Mouse (Mus musculus) embryonic facial prominence, embryonic 12.5 days (tissue): ENCODE results near the gene Fktn. TPM values are rescaled to one million over a fixed set of nuclear protein-coding genes. Genes with fewer than 3 reads are reported as not detected.
"Not testable (repeated sequence)": the region's sequence is repeated elsewhere in the genome, so short reads cannot be mapped to it uniquely, and the experiment has no call there.

Source experiments
- ATAC-seq: fragments of 200-750 bp; cut with Nextera tagmentation; 2 replicates; pipeline ENCODE4 v1.8.0; 2017; ENCODE audit not compliant: insufficient number of reproducible peaks, insufficient read depth, low FRiP score, low TSS enrichment
- H3K27ac ChIP-seq: fragments of 300-500 bp; sonication (generic); 2 replicates; pipeline ENCODE4 v1.5.1; 2016; ENCODE audit warnings: mild to moderate bottlenecking
- H3K27me3 ChIP-seq: fragments of 300-500 bp; sonication (generic); 2 replicates; pipeline ENCODE4 v1.6.1; 2016; ENCODE audit warnings: mild to moderate bottlenecking, moderate library complexity
- H3K36me3 ChIP-seq: fragments of 300-500 bp; sonication (generic); 2 replicates; pipeline ENCODE4 v1.6.1; 2016; ENCODE audit warnings: mild to moderate bottlenecking
- H3K4me1 ChIP-seq: fragments of 300-500 bp; sonication (generic); 2 replicates; pipeline ENCODE4 v1.6.1; 2016
- H3K4me2 ChIP-seq: fragments of 300-500 bp; sonication (generic); replicated peaks from 2 replicates; pipeline ENCODE4 v1.6.1; 2016; ENCODE audit warnings: mild to moderate bottlenecking, moderate library complexity
- H3K4me3 ChIP-seq: fragments of 300-500 bp; sonication (generic); 2 replicates; pipeline ENCODE4 v1.5.1; 2016; ENCODE audit warnings: mild to moderate bottlenecking
- H3K9ac ChIP-seq: fragments of 300-500 bp; sonication (generic); 2 replicates; pipeline ENCODE4 v1.6.1; 2016; ENCODE audit warnings: mild to moderate bottlenecking, moderate library complexity
- H3K9me3 ChIP-seq: fragments of 300-500 bp; sonication (generic); 2 replicates; pipeline ENCODE4 v1.6.1; 2016; ENCODE audit warnings: mild to moderate bottlenecking, moderate library complexity
- WGBS: fragments of 180-500 bp; shearing (Covaris S2); methylation state at CpG from one replicate; pipeline ENCODE4 v1.1.7; 2016; 5-methylcytosine and 5-hydroxymethylcytosine counted together
- polyA plus RNA-seq: library from polyadenylated mRNA; unstranded; fragments of >200 nt; fragmentation: Nextera tagmentation; extraction: Ambion mirVana; gene quantifications from 2 replicates; pipeline ENCODE4 v1.2.1, GENCODE M21; 2016

Fktn gene
- polyA plus RNA-seq, 1 experiment from 2014 or later, result 16.6 TPM

DNA sequence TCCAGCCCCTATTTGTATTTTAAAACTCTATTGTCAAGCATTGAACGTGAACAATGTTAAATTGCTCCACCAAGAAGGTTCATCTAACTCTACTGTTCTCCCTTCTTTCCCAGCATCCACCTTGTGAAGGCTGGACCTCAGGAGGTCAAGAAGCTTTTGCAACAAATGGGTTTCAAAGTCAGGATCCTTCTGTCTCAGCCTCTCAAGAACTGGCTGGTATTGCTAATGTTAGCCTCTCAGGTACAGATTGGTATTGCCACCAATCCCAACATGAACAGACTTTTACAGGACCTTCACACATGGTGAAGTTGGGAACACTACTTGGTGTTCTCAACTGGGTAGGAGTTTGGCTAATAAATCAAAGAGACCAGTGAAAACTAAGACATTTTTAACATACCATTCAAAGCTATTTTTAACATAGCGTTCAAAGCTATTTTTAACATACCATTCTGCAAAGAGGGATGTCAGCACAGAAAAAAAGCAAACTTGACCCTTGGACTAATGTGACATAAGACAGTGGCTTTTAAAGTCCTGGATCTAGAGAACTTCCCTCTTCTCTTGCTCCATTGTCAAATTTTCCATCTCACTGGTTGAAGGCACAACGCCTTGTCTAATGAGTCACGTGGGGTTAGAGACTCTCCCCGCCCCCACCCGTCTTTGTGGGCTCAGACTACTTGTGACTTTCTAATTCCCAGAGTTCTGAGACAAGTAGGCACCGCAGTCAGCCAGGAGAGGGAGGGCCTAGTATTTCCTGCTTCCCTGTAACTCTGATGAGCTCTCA, 85.3 kb downstream of the Fktn start:
- Histone ChIP-seq H3K9me3 (no peaks in the 10 kb centered on the region), H3K4me3 (no peak overlapping the region), H3K27ac (no peak overlapping the region), H3K27me3 (0 out of 2 replicates have a peak, but pooled peaks cover 5% of the 10 kb centered on the region), H3K9ac (no peak overlapping the region), H3K4me1 (0 out of 2 replicates have a peak, but pooled peaks cover 5% of the 10 kb centered on the region), H3K4me2 (no peak overlapping the region), H3K36me3 (no peaks in the 10 kb centered on the region)
- 52% methylated on average over 7 of the region's 7 CpGs for WGBS
- no peak for ATAC-seq

- peaks cover 3% of the 10 kb centered on the region; the same call in 1 of the 2 replicates for H3K9me3 ChIP-seq
- WGBS, result 54% methylated on average over 1 of the region's 1 CpGs
- no peak for ATAC-seq
- no peak overlapping the region for H3K4me3 ChIP-seq
- no peak overlapping the region for H3K27ac ChIP-seq
- H3K9ac ChIP-seq, result no peak overlapping the region
- H3K36me3 ChIP-seq, result no peaks in the 10 kb centered on the region
- H3K4me1 ChIP-seq, result 0 out of 2 replicates have a peak, but pooled peaks cover 5% of the 10 kb centered on the region
- no peak overlapping the region for H3K4me2 ChIP-seq
- H3K27me3 ChIP-seq, result 0 out of 2 replicates have a peak, but pooled peaks cover 5% of the 10 kb centered on the region
These were observed 86.0 kb downstream of the Fktn start for GRCm38 (mm10) chr4:53799753-53800152.

GRCm38 (mm10) chr4:53803674-53804073, 89.9 kb downstream of the Fktn start:
- H3K36me3 ChIP-seq, H3K4me3 ChIP-seq, H3K4me1 ChIP-seq, ATAC-seq, H3K27me3 ChIP-seq, H3K9me3 ChIP-seq, H3K4me2 ChIP-seq, H3K27ac ChIP-seq, H3K9ac ChIP-seq: not testable (repeated sequence)
- WGBS, result 86% methylated on average over 8 of the region's 8 CpGs

GRCm38 (mm10) chr4:53806428-53806827, 92.6 kb downstream of the Fktn start:
- not testable (repeated sequence) for H3K36me3 ChIP-seq, H3K4me3 ChIP-seq, H3K4me2 ChIP-seq, ATAC-seq, H3K27me3 ChIP-seq, H3K4me1 ChIP-seq, H3K9ac ChIP-seq, H3K27ac ChIP-seq, H3K9me3 ChIP-seq
- 74% methylated on average over 6 of the region's 6 CpGs for WGBS

- H3K27ac ChIP-seq, result no peak overlapping the region
- no peaks in the 10 kb centered on the region for H3K27me3 ChIP-seq
- 74% methylated on average over 5 of the region's 5 CpGs for WGBS
- no peak for ATAC-seq
- no peak overlapping the region for H3K4me2 ChIP-seq
- H3K9ac ChIP-seq, result no peak overlapping the region
- H3K36me3 ChIP-seq, result no peaks in the 10 kb centered on the region
- H3K9me3 ChIP-seq, result no peaks in the 10 kb centered on the region
- H3K4me1 ChIP-seq, result no peaks in the 10 kb centered on the region
- H3K4me3 ChIP-seq, result no peak overlapping the region
These were observed 104.5 kb downstream of the Fktn start for GRCm38 (mm10) chr4:53818320-53818719.

GRCm38 (mm10) chr4:53823697-53824096, 109.9 kb downstream of the Fktn start:
- Histone ChIP-seq H3K4me3 (no peak overlapping the region), H3K27me3 (no peaks in the 10 kb centered on the region), H3K9ac (no peak overlapping the region), H3K27ac (no peak overlapping the region), H3K9me3 (no peaks in the 10 kb centered on the region), H3K36me3 (no peaks in the 10 kb centered on the region), H3K4me1 (no peaks in the 10 kb centered on the region), H3K4me2 (no peak overlapping the region)
- WGBS, result 52% methylated on average over 6 of the region's 6 CpGs
- ATAC-seq, result no peak

- Histone ChIP-seq H3K36me3 (no peaks in the 10 kb centered on the region), H3K27me3 (no peaks in the 10 kb centered on the region), H3K9me3 (no peaks in the 10 kb centered on the region), H3K4me1 (no peaks in the 10 kb centered on the region), H3K27ac (no peak overlapping the region), H3K4me3 (no peak overlapping the region), H3K4me2 (no peak overlapping the region), H3K9ac (no peak overlapping the region)
- ATAC-seq, result no peak
- WGBS, result 62% methylated on average over 4 of the region's 4 CpGs
These were observed 111.0 kb downstream of the Fktn start for GRCm38 (mm10) chr4:53824831-53825230.

- WGBS, result under 1% methylated on average over 55 of the region's 55 CpGs
- Histone ChIP-seq H3K27me3 (no peaks in the 10 kb centered on the region), H3K4me3 (peak within 1 kb of the TSS; percentile 85), H3K9ac (peak within 1 kb of the TSS; percentile 73), H3K9me3 (no peaks in the 10 kb centered on the region), H3K4me2 (peak within 1 kb of the TSS; percentile 59), H3K36me3 (no peaks in the 10 kb centered on the region), H3K27ac (no peak within 1 kb of the TSS), H3K4me1 (no peaks in the 10 kb centered on the region)
- peak; percentile 86 for ATAC-seq
These were observed 112.2 kb downstream of the Fktn start, which contains the start of gene Tmem38b for GRCm38 (mm10) chr4:53825821-53826605. Gene Tmem38b (plus strand): TSS chr4:53826045.

DNA sequence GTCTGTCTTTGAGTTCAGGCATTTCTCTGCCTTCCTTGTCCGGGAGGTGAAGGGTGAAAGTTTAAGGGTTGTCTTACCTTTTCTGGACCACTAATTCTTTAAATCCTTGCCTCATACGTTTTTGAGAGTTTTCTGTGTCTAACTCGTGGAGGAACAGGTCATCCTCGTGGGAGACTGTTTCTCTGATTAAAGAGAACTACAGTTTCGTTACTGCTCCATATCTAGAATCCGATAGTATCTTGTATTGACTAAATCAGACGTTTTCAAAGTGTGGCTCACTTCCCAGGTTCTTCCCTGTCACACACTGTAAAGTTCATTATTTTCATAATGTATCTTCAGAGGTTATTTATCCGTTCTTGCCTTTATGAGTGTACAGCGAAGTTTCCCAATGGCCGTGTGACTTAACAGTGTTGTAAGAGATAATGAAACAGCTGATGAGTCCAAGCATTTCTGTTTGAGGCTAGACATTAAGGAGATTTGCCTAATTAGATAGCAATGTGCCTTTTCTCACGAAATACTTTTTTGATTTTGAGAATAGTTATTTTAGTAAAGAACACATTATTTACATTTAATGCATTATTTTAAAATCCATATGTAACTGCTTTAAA, 112.9 kb downstream of the Fktn start:
- H3K4me1 ChIP-seq, result no peaks in the 10 kb centered on the region
- H3K27ac ChIP-seq, result no peak overlapping the region
- 19% methylated on average over 11 of the region's 11 CpGs for WGBS
- H3K4me3 ChIP-seq, result peak overlapping the region; percentile 85
- peak overlapping the region; percentile 59 for H3K4me2 ChIP-seq
- H3K9me3 ChIP-seq, result no peaks in the 10 kb centered on the region
- no peaks in the 10 kb centered on the region for H3K36me3 ChIP-seq
- ATAC-seq, result no peak
- H3K9ac ChIP-seq, result peak overlapping the region; percentile 73
- no peaks in the 10 kb centered on the region for H3K27me3 ChIP-seq
